ENCODE assay signal across 9 mouse cellular contexts in the genomic region with DNA sequence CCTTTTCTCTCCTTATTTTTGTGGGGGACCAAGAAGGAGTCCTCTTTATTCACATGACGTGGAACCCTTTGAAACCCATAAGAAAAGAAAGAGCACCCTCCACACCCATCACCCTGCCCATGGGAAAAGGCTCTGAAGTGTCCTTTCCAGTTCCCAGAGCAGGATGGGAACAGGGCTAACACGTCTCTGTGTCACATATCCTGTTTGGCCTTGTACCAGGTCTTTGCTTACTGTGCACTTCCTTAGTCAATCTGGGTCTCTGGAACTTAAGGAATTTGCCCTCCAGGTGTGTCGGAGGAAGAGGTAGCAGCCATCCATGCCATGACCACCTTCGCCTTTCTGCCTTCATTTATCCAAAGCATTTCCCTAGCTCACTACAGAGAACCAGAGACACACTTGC. TPM values are rescaled to one million over a fixed set of nuclear protein-coding genes. Genes with fewer than 3 reads are reported as not detected.
DNase-seq lines count a peak whose midpoint lies in the region; ATAC-seq and TF ChIP-seq lines count a peak whose summit lies in the region.
"Had no signal": no experiment of that assay in that cellular context is flagged by ENCODE, and none has a peak within 500 bp of the region (broad histone marks: within the 10 kb centered on the region; RNA-seq: fewer than 3 reads in every experiment).

No protein-coding gene starts in this region.

- peak; percentile 71 for ATAC-seq in hindbrain, embryonic 11.5 days (ENCODE audit: low FRiP score)

- H3K4me3 ChIP-seq in cortical plate, adult 2 months (ENCODE audit: insufficient read depth, low read length) = no peak overlapping the region
- no peak overlapping the region for H3K4me3 ChIP-seq in hindbrain, embryonic 11.5 days (ENCODE audit: low read depth, low read length)
- H3K4me3 ChIP-seq: limb, embryonic 13.5 days had no signal

- TF ChIP-seq CTCF in cortical plate, adult 2 months (IDR thresholded peaks at IDR 0.05; ENCODE audit: extremely low read depth, insufficient read depth, low read length) = no peak

- H3K9ac ChIP-seq in hindbrain, embryonic 11.5 days (ENCODE audit: low read depth, low read length) = no peak overlapping the region
- H3K9ac ChIP-seq: limb, embryonic 13.5 days had no signal

- no peaks in the 10 kb centered on the region for H3K36me3 ChIP-seq in hindbrain, embryonic 11.5 days (ENCODE audit: control insufficient read depth, insufficient read depth, low read length)
- H3K36me3 ChIP-seq: limb, embryonic 13.5 days had no signal

- H3K27me3 ChIP-seq in hindbrain, embryonic 11.5 days (ENCODE audit: control insufficient read depth, insufficient read depth, low read length) = no peaks in the 10 kb centered on the region
- H3K27me3 ChIP-seq: limb, embryonic 13.5 days had no signal

- H3K27ac ChIP-seq in cortical plate, adult 2 months (ENCODE audit: insufficient read depth, low read length) = peak overlapping the region; percentile 63
- peak overlapping the region; percentile 59 for H3K27ac ChIP-seq in hindbrain, embryonic 11.5 days (ENCODE audit: low read depth, low read length)
- H3K27ac ChIP-seq: limb, embryonic 13.5 days had no signal

- H3K4me1 ChIP-seq in cortical plate, adult 2 months (ENCODE audit: control insufficient read depth, insufficient read depth, low read length) = peaks cover 9% of the 10 kb centered on the region
- H3K4me1 ChIP-seq in hindbrain, embryonic 11.5 days (replicated peaks; ENCODE audit: control insufficient read depth, insufficient read depth, low read length) = no peaks in the 10 kb centered on the region; the same call in 1 of the 2 replicates

- peak; percentile 97 for DNase-seq in heart, adult 11 months
- DNase-seq in heart, postnatal 4 days = no peak
- no peak for DNase-seq in hindbrain, embryonic 11.5 days (ENCODE audit: low spot score)
- peak; percentile 70 for DNase-seq in lung, postnatal 25 days (ENCODE audit: low spot score)
- no peak for DNase-seq in ovary, postnatal 10 days (ENCODE audit: low spot score)
- DNase-seq in layer of hippocampus, adult 8-10 months (ENCODE audit: low spot score in 2 of 2) = no peak
- no peak for DNase-seq in gastrocnemius, postnatal 25 days

- no peak overlapping the region for H3K4me2 ChIP-seq in hindbrain, embryonic 11.5 days (replicated peaks; ENCODE audit: low read depth, low read length)
- H3K4me2 ChIP-seq: limb, embryonic 13.5 days had no signal

- 54% methylated on average over 4 of the region's 4 CpGs for WGBS in hindbrain, embryonic 11.5 days

- no peaks in the 10 kb centered on the region for H3K9me3 ChIP-seq in hindbrain, embryonic 11.5 days (ENCODE audit: control insufficient read depth, low read length)
- H3K9me3 ChIP-seq: limb, embryonic 13.5 days had no signal

- TF ChIP-seq POLR2A in cortical plate, adult 2 months (IDR thresholded peaks at IDR 0.05; ENCODE audit: extremely low read depth, insufficient read depth, low read length) = no peak

RNA-seq across cellular contexts. Expression of gene Tubb2a, which starts 18.6 kb away (rescaled TPM):
- 100 to 1,000 TPM; 168 to 177 TPM for total RNA-seq in heart, postnatal 4 days (2021)
- 1,313 and 1,351 TPM in 2 replicates for polyA plus RNA-seq in cortical plate, adult 2 months (2012; rRNA removed)
- polyA plus RNA-seq in hindbrain, embryonic 11.5 days (2014; fragmentation: Nextera tagmentation; extraction: Ambion mirVana) = 422 and 447 TPM in 2 replicates
- 100 to 1,000 TPM; 852 to 915 (median 907) TPM for total RNA-seq in layer of hippocampus, adult 8-10 months (2022)
- total RNA-seq in gastrocnemius, postnatal 25 days (2021) = 10 to 100 TPM; 13.6 to 14.8 TPM

RNA-seq across cellular contexts. Expression of gene Tubb2b, which starts 33.8 kb away (rescaled TPM):
- 100 to 1,000 TPM; 100 to 106 TPM for total RNA-seq in heart, postnatal 4 days (2021)
- 264 and 334 TPM in 2 replicates for polyA plus RNA-seq in cortical plate, adult 2 months (2012; rRNA removed)
- 318 and 341 TPM in 2 replicates for polyA plus RNA-seq in hindbrain, embryonic 11.5 days (2014; fragmentation: Nextera tagmentation; extraction: Ambion mirVana)
- 100 to 1,000 TPM; 198 to 220 (median 215) TPM for total RNA-seq in layer of hippocampus, adult 8-10 months (2022)
- total RNA-seq in gastrocnemius, postnatal 25 days (2021) = 1 to 10 TPM; 2.3 to 3.6 TPM

RNA-seq across cellular contexts. Expression of gene Bphl, which starts 59.1 kb away (rescaled TPM):
- 10 to 100 TPM; 28.5 to 29.2 TPM for total RNA-seq in heart, postnatal 4 days (2021)
- polyA plus RNA-seq in cortical plate, adult 2 months (2012; rRNA removed) = 51.4 and 54.0 TPM in 2 replicates
- 30.3 and 31.1 TPM in 2 replicates for polyA plus RNA-seq in hindbrain, embryonic 11.5 days (2014; fragmentation: Nextera tagmentation; extraction: Ambion mirVana)
- total RNA-seq in layer of hippocampus, adult 8-10 months (2022) = 10 to 100 TPM; 43.5 to 64.1 (median 62.3) TPM
- total RNA-seq in gastrocnemius, postnatal 25 days (2021) = 10 to 100 TPM; 23.7 TPM

Comparison
In these comparisons a context has a peak if more than half of its experiments do, and no peak if none do; other contexts are left out.
1. DNase-seq: peak in heart, adult 11 months (single experiment) and lung, postnatal 25 days (single experiment); none in heart, postnatal 4 days (single experiment), hindbrain, embryonic 11.5 days (single experiment), ovary, postnatal 10 days (single experiment), layer of hippocampus, adult 8-10 months (0 of 2) and gastrocnemius, postnatal 25 days (single experiment).
2. RNA of gene Tubb2a, which starts 18.6 kb away (total RNA-seq): 852 to 915 TPM in layer of hippocampus, adult 8-10 months and 168 to 177 TPM in heart, postnatal 4 days; 13.6 to 14.8 TPM in gastrocnemius, postnatal 25 days; every median in the first group is over 10 times any median in the second.
3. RNA of gene Tubb2b, which starts 33.8 kb away (total RNA-seq): 198 to 220 TPM in layer of hippocampus, adult 8-10 months and 100 to 106 TPM in heart, postnatal 4 days; 2.3 to 3.6 TPM in gastrocnemius, postnatal 25 days; every median in the first group is over 10 times any median in the second.